Mouse (Mus musculus) macrophage (primary cell): ENCODE measurements around the gene Cadm1. TPM values are rescaled to one million over a fixed set of nuclear protein-coding genes. Genes with fewer than 3 reads are reported as not detected.

Source experiments
- H3K27ac ChIP-seq: fragments of 350-480 bp; formaldehyde crosslinking; 2 replicates; pipeline ENCODE4 v1.9.0; 2021
- H3K36me3 ChIP-seq: fragments of 350-480 bp; formaldehyde crosslinking; 2 replicates; pipeline ENCODE4 v1.9.0; 2021; ENCODE audit errors: inconsistent target
- H3K4me3 ChIP-seq: fragments of 350-480 bp; formaldehyde crosslinking; 2 replicates; pipeline ENCODE4 v1.9.0; 2021; ENCODE audit errors: inconsistent target
- H3K79me2 ChIP-seq: fragments of 350-480 bp; formaldehyde crosslinking; 2 replicates; pipeline ENCODE4 v1.9.0; 2021; ENCODE audit errors: inconsistent target
- WGBS: methylation state at CpG from one replicate; pipeline ENCODE4 v1.1.7; 2026; ENCODE audit warnings: inconsistent platforms; ENCODE audit not compliant: missing documents; 5-methylcytosine and 5-hydroxymethylcytosine counted together
- polyA plus RNA-seq: library from polyadenylated mRNA; stranded (reverse); fragments of 250-400 nt; gene quantifications from 3 replicates; pipeline ENCODE4 v1.2.4, GENCODE M21; 2018; ENCODE audit warnings: inconsistent platforms

Cadm1 gene
- polyA plus RNA-seq, 1 experiment from 2014 or later, result 31.2 TPM

DNA sequence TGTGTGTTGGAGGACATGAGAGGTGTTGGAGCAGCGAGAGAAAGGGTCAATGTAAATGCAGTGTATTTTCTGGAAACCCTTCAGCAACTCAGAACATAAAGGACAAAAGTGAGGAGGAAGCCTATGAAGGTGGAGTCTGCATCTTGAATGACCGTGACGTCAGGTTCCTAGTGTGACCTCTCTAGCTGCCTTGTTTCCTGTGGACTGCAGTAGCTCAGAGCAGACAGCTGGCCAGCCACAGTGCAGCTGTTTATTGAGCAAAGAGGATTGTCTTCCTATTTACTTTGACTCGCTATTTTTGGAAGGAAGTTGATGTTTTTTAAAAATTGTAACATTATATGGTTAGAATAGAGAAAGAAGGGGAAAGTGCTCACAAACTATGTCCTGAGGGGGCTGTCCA, 112.7 kb downstream of the Cadm1 start:
- 60% methylated on average over 4 of the region's 4 CpGs for WGBS
- H3K79me2 ChIP-seq, result peaks cover 50% of the 10 kb centered on the region
- H3K27ac ChIP-seq, result 0 out of 2 replicates have a peak overlapping the region, but pooled peaks have one; percentile 10
- H3K4me3 ChIP-seq, result no peak overlapping the region
- H3K36me3 ChIP-seq, result no peaks in the 10 kb centered on the region

DNA sequence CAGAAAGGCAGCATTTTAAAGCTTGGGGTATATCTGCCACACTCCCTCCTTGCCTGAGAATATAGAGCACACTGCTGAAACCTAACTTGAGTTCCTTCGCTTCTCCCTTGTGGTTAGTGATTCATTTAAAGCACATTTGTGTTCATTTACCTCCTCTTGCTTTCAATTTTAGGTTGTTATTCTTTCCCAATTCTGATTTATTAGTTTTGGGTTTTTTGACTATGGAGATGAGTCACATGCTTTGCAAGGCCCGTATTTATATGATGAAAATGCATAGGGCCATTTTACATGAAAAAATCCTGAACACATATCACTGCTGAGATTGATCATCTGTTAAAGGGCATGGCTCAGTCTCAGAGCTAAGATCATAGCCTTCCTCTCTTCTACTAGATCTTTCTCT, 115.1 kb downstream of the Cadm1 start:
- Histone ChIP-seq H3K79me2 (peaks cover 47% of the 10 kb centered on the region), H3K27ac (no peak overlapping the region; the same call in 1 of the 2 replicates), H3K4me3 (no peak overlapping the region), H3K36me3 (no peaks in the 10 kb centered on the region)
- 83% methylated on average over 2 of the region's 2 CpGs for WGBS

DNA sequence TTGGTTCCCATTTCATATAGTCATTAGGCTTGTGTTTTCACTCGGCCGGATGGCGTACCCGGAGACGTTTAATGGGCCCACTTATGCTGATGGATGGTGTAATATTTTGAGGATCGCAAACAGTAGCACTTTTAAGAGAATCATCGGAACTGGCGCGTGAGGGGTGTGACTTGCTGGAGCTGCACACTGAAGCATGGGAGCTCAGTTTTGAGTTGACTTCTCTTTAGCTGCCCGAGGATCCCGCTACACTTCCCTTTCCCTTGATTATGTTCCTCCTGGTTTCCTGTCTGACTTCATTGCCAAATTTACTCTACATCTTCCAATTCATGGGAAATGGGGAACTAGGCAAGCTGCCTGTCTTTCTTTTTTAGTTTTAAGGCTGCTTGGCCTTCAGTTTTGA, 121.5 kb downstream of the Cadm1 start:
- Histone ChIP-seq H3K27ac (peak overlapping the region; percentile 65), H3K36me3 (no peaks in the 10 kb centered on the region), H3K79me2 (peaks cover 53% of the 10 kb centered on the region), H3K4me3 (no peak overlapping the region)
- WGBS, result 31% methylated on average over 10 of the region's 11 CpGs

DNA sequence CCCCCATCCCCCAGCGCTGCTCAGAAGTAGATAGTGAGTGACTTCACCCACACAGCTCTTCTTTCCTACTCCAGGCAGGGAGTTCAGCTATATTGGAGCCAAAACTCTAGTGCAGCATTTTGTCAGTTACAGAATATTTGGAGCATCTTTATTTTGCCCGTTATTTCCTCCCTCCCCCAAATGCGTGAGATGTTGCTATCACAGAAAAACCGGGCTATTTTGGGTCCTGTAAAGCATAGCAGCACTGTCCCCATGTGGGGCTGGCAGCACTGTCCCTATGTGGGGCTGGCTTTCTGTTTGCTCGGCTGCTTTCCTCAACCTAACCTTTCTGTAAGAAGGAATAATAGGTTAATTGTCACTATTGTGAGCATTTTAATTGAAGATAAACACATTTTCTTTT, 122.2 kb downstream of the Cadm1 start:
- WGBS, result 88% methylated on average over 5 of the region's 5 CpGs
- Histone ChIP-seq H3K27ac (peak overlapping the region; percentile 65), H3K79me2 (peaks cover 48% of the 10 kb centered on the region), H3K4me3 (no peak overlapping the region), H3K36me3 (no peaks in the 10 kb centered on the region)

GRCm38 (mm10) chr9:47652936-47653335, 123.0 kb downstream of the Cadm1 start:
- Histone ChIP-seq H3K27ac (no peak overlapping the region), H3K4me3 (no peak overlapping the region), H3K79me2 (peaks cover 48% of the 10 kb centered on the region), H3K36me3 (no peaks in the 10 kb centered on the region)
- 93% methylated on average over 4 of the region's 4 CpGs for WGBS

GRCm38 (mm10) chr9:47659366-47660090, 129.6 kb downstream of the Cadm1 start:
- no peak overlapping the region for H3K27ac ChIP-seq
- no peaks in the 10 kb centered on the region for H3K36me3 ChIP-seq
- 92% methylated on average over 6 of the region's 6 CpGs for WGBS
- peaks cover 9% of the 10 kb centered on the region; the same call in 1 of the 2 replicates for H3K79me2 ChIP-seq
- H3K4me3 ChIP-seq, result no peak overlapping the region

DNA sequence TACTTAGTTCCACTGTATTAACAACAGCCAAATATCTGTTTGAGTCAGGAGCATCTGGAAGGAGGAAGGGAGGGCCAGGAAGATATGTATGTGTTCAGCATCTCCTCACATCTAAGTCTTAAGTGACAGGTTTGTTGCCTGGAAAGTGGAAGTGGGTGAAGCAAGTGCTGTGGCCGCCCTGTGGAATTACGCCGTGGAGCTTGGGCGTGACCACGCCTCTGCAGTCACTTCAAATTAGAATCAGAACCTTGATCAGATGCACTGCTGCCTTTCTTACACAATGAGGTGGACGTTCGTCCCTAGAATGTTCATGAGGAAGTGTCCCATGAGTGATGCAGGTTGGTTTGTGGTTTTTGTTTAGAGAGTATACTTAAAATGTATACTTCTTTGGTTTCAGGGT, 131.6 kb downstream of the Cadm1 start:
- H3K36me3 ChIP-seq, result no peaks in the 10 kb centered on the region
- 72% methylated on average over 7 of the region's 7 CpGs for WGBS
- H3K79me2 ChIP-seq, result peaks cover 4% of the 10 kb centered on the region; the same call in 1 of the 2 replicates
- H3K27ac ChIP-seq, result no peak overlapping the region
- H3K4me3 ChIP-seq, result no peak overlapping the region

DNA sequence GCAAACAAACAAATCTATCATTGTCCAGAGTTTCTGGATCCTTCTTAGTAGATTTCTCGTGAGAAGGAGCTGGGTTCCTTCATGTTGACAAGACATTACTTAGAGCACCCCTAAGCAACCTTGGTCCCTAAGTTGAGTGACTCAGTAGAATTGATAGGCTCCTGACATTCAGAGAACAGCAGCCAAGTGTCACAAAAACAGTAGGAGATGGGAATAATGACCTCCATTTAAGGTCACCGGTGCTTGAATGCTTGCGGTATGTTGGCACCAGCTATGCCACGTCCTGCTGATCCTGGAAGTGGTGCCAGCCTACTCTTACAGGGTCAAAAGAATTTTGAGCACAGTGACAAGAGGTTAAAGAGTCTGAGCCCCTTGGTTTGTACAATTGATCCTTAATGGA, 139.2 kb downstream of the Cadm1 start:
- Histone ChIP-seq H3K79me2 (no peaks in the 10 kb centered on the region), H3K4me3 (no peak overlapping the region), H3K27ac (no peak overlapping the region), H3K36me3 (no peaks in the 10 kb centered on the region)
- WGBS, result 98% methylated on average over 4 of the region's 4 CpGs

DNA sequence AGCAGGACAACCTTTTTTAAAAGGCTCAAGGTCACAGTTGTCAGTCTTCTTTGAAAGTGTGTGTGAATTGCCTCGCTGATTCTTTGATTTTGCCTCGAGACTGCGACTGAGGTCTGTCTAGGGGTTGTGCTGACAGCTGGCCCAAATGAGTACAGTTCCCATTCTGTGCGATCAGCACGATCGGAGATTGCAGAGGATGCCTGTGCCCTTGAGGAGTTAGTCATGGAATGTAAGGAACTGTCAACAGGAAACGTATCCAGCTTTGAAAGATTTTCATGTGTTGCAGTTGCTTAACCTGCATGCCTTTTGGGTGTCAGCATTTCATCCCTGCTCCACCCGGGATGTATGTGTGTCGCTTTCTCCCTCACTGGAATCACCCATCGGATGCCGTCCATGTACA, 141.6 kb downstream of the Cadm1 start:
- 88% methylated on average over 11 of the region's 11 CpGs for WGBS
- Histone ChIP-seq H3K79me2 (no peaks in the 10 kb centered on the region), H3K4me3 (no peak overlapping the region)

GRCm38 (mm10) chr9:47674766-47675713, 145.1 kb downstream of the Cadm1 start:
- Histone ChIP-seq H3K36me3 (no peaks in the 10 kb centered on the region), H3K27ac (no peak overlapping the region), H3K79me2 (no peaks in the 10 kb centered on the region), H3K4me3 (no peak overlapping the region)
- 91% methylated on average over 11 of the region's 11 CpGs for WGBS

More for the DNA sequence above, 141.6 kb downstream of the Cadm1 start:
- no peak overlapping the region for H3K27ac ChIP-seq
- no peaks in the 10 kb centered on the region for H3K36me3 ChIP-seq

- Histone ChIP-seq H3K36me3 (no peaks in the 10 kb centered on the region), H3K79me2 (no peaks in the 10 kb centered on the region), H3K27ac (no peak overlapping the region), H3K4me3 (no peak overlapping the region)
- 100% methylated on average over 2 of the region's 2 CpGs for WGBS
Measured at GRCm38 (mm10) chr9:47686881-47687280, 156.9 kb downstream of the Cadm1 start.

- 79% methylated on average over 5 of the region's 5 CpGs for WGBS
- no peaks in the 10 kb centered on the region for H3K79me2 ChIP-seq
Measured at GRCm38 (mm10) chr9:47687604-47688003, 157.6 kb downstream of the Cadm1 start.

GRCm38 (mm10) chr9:47688297-47688696, 158.3 kb downstream of the Cadm1 start:
- Histone ChIP-seq H3K4me3 (no peak overlapping the region), H3K79me2 (no peaks in the 10 kb centered on the region), H3K27ac (no peak overlapping the region), H3K36me3 (no peaks in the 10 kb centered on the region)
- WGBS, result 8% methylated on average over 10 of the region's 10 CpGs

More at GRCm38 (mm10) chr9:47687604-47688003, 157.6 kb downstream of the Cadm1 start:
- H3K36me3 ChIP-seq, result no peaks in the 10 kb centered on the region
- no peak overlapping the region for H3K4me3 ChIP-seq
- H3K27ac ChIP-seq, result no peak overlapping the region

- Histone ChIP-seq H3K27ac (no peak overlapping the region), H3K4me3 (no peak overlapping the region), H3K36me3 (no peaks in the 10 kb centered on the region), H3K79me2 (no peaks in the 10 kb centered on the region)
- 87% methylated on average over 13 of the region's 13 CpGs for WGBS
Measured at GRCm38 (mm10) chr9:47692911-47693310, 162.9 kb downstream of the Cadm1 start.

DNA sequence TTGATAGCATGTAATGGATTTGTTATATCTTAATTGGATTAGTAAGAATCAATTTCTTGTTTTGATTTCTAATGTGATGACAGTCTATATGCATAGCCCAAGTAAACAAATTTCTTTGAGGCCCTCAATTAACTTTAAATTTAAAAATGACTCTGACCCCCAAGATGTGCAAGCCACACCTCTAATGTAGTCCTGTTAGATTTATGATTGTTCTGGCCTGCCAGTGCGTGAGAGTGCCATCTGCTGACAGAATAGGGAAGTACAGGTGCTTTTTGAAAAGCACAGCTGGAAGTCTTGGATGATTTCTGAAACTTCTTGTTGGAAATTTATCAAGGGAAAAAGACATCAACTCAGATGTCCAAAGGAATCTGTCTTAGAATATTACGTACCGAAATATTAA, 169.1 kb downstream of the Cadm1 start:
- no peaks in the 10 kb centered on the region; the same call in 1 of the 2 replicates for H3K79me2 ChIP-seq
- 53% methylated on average over 3 of the region's 3 CpGs for WGBS
- H3K36me3 ChIP-seq, result no peaks in the 10 kb centered on the region
- no peak overlapping the region for H3K27ac ChIP-seq
- H3K4me3 ChIP-seq, result no peak overlapping the region
